Mouse (Mus musculus) heart, postnatal 0 days (tissue): ENCODE measurements around the gene Gm17655. TPM values are rescaled to one million over a fixed set of nuclear protein-coding genes. Genes with fewer than 3 reads are reported as not detected.
"Not testable (repeated sequence)": the region's sequence is repeated elsewhere in the genome, so short reads cannot be mapped to it uniquely, and the experiment has no call there.

Experiments
- ATAC-seq: fragments of 200-750 bp; cut with Nextera tagmentation; 2 replicates; pipeline ENCODE4 v1.8.0; 2017; ENCODE audit warnings: low read depth, moderate number of reproducible peaks, moderate library complexity; ENCODE audit not compliant: insufficient read depth
- DNase-seq: peaks from one replicate; pipeline ENCODE4 v3.0.0-alpha.2; 2016; ENCODE audit warnings: low spot score
- H3K27ac ChIP-seq: fragments of 300-500 bp; sonication (generic); 2 replicates; pipeline ENCODE4 v1.5.1; 2014; ENCODE audit warnings: low read depth, mild to moderate bottlenecking
- H3K27me3 ChIP-seq: fragments of 300-500 bp; sonication (generic); 2 replicates; pipeline ENCODE4 v1.6.1; 2014; ENCODE audit warnings: low read length, mixed read lengths; ENCODE audit not compliant: control insufficient read depth, insufficient read depth
- H3K36me3 ChIP-seq: fragments of 300-500 bp; sonication (generic); replicated peaks from 2 replicates; pipeline ENCODE4 v1.6.1; 2014; ENCODE audit warnings: low read length, mixed read lengths; ENCODE audit not compliant: control insufficient read depth, insufficient read depth
- H3K4me1 ChIP-seq: fragments of 300-500 bp; sonication (generic); 2 replicates; pipeline ENCODE4 v1.6.1; 2014; ENCODE audit warnings: antibody characterized with exemption; ENCODE audit not compliant: control insufficient read depth, insufficient read depth
- H3K4me2 ChIP-seq: fragments of 300-500 bp; sonication (generic); 2 replicates; pipeline ENCODE4 v1.6.1; 2014; ENCODE audit warnings: low read depth, mild to moderate bottlenecking, low read length, moderate library complexity
- H3K4me3 ChIP-seq: fragments of 300-500 bp; sonication (generic); 2 replicates; pipeline ENCODE4 v1.5.1; 2014; ENCODE audit warnings: low read depth, low read length
- H3K9ac ChIP-seq: fragments of 300-500 bp; sonication (generic); replicated peaks from 2 replicates; pipeline ENCODE4 v1.6.1; 2014; ENCODE audit warnings: low read depth, low read length, mixed read lengths
- H3K9me3 ChIP-seq: fragments of 300-500 bp; sonication (generic); replicated peaks from 2 replicates; pipeline ENCODE4 v1.6.1; 2016; ENCODE audit warnings: low read length; ENCODE audit not compliant: control insufficient read depth
- CTCF ChIP-seq: IDR thresholded peaks from 2 replicates; pipeline ENCODE4 v1.5.1; 2016; ENCODE audit warnings: antibody characterized with exemption, control low read depth, low read depth
- EP300 ChIP-seq: IDR thresholded peaks from 2 replicates; pipeline ENCODE4 v1.6.1; 2016; ENCODE audit warnings: antibody characterized with exemption, low read depth
- WGBS: fragments of 180-500 bp; shearing (Covaris S2); extraction: QIAGEN DNeasy Blood & Tissue Kit; methylation state at CpG from one replicate; pipeline ENCODE4 v1.1.7; 2014; 5-methylcytosine and 5-hydroxymethylcytosine counted together
- polyA plus RNA-seq: library from polyadenylated mRNA; unstranded; fragments of >200 nt; fragmentation: Nextera tagmentation; extraction: Ambion mirVana; gene quantifications from 2 replicates; pipeline ENCODE4 v1.2.1, GENCODE M21; 2015
- total RNA-seq: library from RNA; depleted of rRNA; stranded (reverse); fragments of >200 nt; gene quantifications from 2 replicates; pipeline ENCODE4 v1.2.3, GENCODE M21; 2014; ENCODE audit warnings: low replicate concordance; rRNA removed

The Gm17655 gene
- total RNA-seq (0.12 TPM in 1 of 2 replicates, not detected in the other), polyA plus RNA-seq (1.4 and 1.8 TPM in 2 replicates)

GRCm38 (mm10) chr5:110072413-110072812, at the start of gene Gm17655:
Gm17655 (minus strand) TSS chr5:110072513.
- ATAC-seq, H3K36me3 ChIP-seq: not testable (repeated sequence)

GRCm38 (mm10) chr5:110109991-110110441, 37.7 kb upstream of the Gm17655 start, which contains the start of gene Zfp605:
Zfp605 (plus strand) TSS chr5:110110092.
- peak within 1 kb of the TSS; percentile 73 for H3K4me2 ChIP-seq
- no peaks in the 10 kb centered on the region for H3K27me3 ChIP-seq
- no peak for TF ChIP-seq EP300
- TF ChIP-seq CTCF: no peak
- H3K27ac ChIP-seq: peak within 1 kb of the TSS; percentile 73
- peak; percentile 88 for DNase-seq
- peak within 1 kb of the TSS; percentile 63 for H3K4me3 ChIP-seq
- H3K4me1 ChIP-seq: peaks cover 12% of the 10 kb centered on the region
- H3K9me3 ChIP-seq: no peaks in the 10 kb centered on the region
- H3K9ac ChIP-seq: peak within 1 kb of the TSS; percentile 49
- peaks cover 26% of the 10 kb centered on the region for H3K36me3 ChIP-seq
- 2% methylated on average over 12 of the region's 12 CpGs for WGBS
- peak; percentile 32 for ATAC-seq

More at GRCm38 (mm10) chr5:110072413-110072812, at the start of gene Gm17655:
- H3K4me2 ChIP-seq, H3K27ac ChIP-seq, H3K27me3 ChIP-seq, H3K4me1 ChIP-seq, DNase-seq, H3K4me3 ChIP-seq, H3K9ac ChIP-seq: not testable (repeated sequence)
- WGBS: 88% methylated on average over 2 of the region's 2 CpGs
- peaks cover 29% of the 10 kb centered on the region for H3K9me3 ChIP-seq

GRCm38 (mm10) chr5:110108305-110108628, 36.0 kb upstream of the Gm17655 start:
- no peaks in the 10 kb centered on the region for H3K9me3 ChIP-seq
- TF ChIP-seq EP300 (no peak), CTCF (no peak; the same call in 1 of the 2 replicates)
- H3K36me3 ChIP-seq: peaks cover 41% of the 10 kb centered on the region
- no peaks in the 10 kb centered on the region for H3K27me3 ChIP-seq
- 2% methylated on average over 7 of the region's 7 CpGs for WGBS
- peak overlapping the region; percentile 83 for H3K4me2 ChIP-seq
- ATAC-seq: no peak
- H3K9ac ChIP-seq: no peak overlapping the region
- H3K4me1 ChIP-seq: peaks cover 12% of the 10 kb centered on the region
- peak overlapping the region; percentile 90 for H3K4me3 ChIP-seq
- DNase-seq: no peak
- peak overlapping the region; percentile 98 for H3K27ac ChIP-seq

- Histone ChIP-seq H3K9me3 (no peaks in the 10 kb centered on the region), H3K27ac (peak within 1 kb of the TSS; percentile 98), H3K36me3 (peaks cover 41% of the 10 kb centered on the region), H3K4me2 (peak within 1 kb of the TSS; percentile 83), H3K27me3 (no peaks in the 10 kb centered on the region), H3K4me3 (peak within 1 kb of the TSS; percentile 90), H3K9ac (peak within 1 kb of the TSS; percentile 84), H3K4me1 (peaks cover 12% of the 10 kb centered on the region)
- TF ChIP-seq EP300: no peak
- TF ChIP-seq CTCF: no peak
- DNase-seq: peak; percentile 95
- ATAC-seq: peak; percentile 88
- 0% methylated on average over 71 of the region's 71 CpGs for WGBS
These were observed 35.4 kb upstream of the Gm17655 start, which contains the start of gene Gtpbp6 for GRCm38 (mm10) chr5:110107581-110108304. Gtpbp6 (minus strand) TSS chr5:110108197.

GRCm38 (mm10) chr5:110106901-110107564, 34.7 kb upstream of the Gm17655 start:
- peak overlapping the region; percentile 98 for H3K27ac ChIP-seq
- H3K4me1 ChIP-seq: peaks cover 15% of the 10 kb centered on the region
- peak; percentile 24 for DNase-seq
- 21% methylated on average over 41 of the region's 41 CpGs for WGBS
- peaks cover 38% of the 10 kb centered on the region for H3K36me3 ChIP-seq
- H3K9me3 ChIP-seq: no peaks in the 10 kb centered on the region
- peak overlapping the region; percentile 83 for H3K4me2 ChIP-seq
- no peaks in the 10 kb centered on the region for H3K27me3 ChIP-seq
- TF ChIP-seq EP300: no peak
- no peak for TF ChIP-seq CTCF
- no peak; the same call in none of the 2 replicates for ATAC-seq
- H3K4me3 ChIP-seq: peak overlapping the region; percentile 90
- peak overlapping the region; percentile 84 for H3K9ac ChIP-seq
